Mouse (Mus musculus) embryonic facial prominence, embryonic 11.5 days (tissue): Measurements from ENCODE around the gene Decr2. TPM values are rescaled to one million over a fixed set of nuclear protein-coding genes. Genes with fewer than 3 reads are reported as not detected.

ENCODE experiments used
- ATAC-seq: fragments of 200-750 bp; cut with Nextera tagmentation; replicated peaks from 2 replicates; pipeline ENCODE4 v1.8.0; 2017; ENCODE audit warnings: low read depth; ENCODE audit not compliant: insufficient number of reproducible peaks, low FRiP score, low TSS enrichment
- DNase-seq: peaks from one replicate; pipeline ENCODE4 v3.0.0-alpha.2; 2015; ENCODE audit warnings: low spot score
- H3K27ac ChIP-seq: fragments of 300-500 bp; sonication (generic); replicated peaks from 2 replicates; pipeline ENCODE4 v1.5.1; 2014; ENCODE audit warnings: mild to moderate bottlenecking, low read depth, low read length, control low read depth
- H3K27me3 ChIP-seq: fragments of 300-500 bp; sonication (generic); 2 replicates; pipeline ENCODE4 v1.6.1; 2014; ENCODE audit warnings: mild to moderate bottlenecking, low read length, moderate library complexity, mixed read lengths; ENCODE audit not compliant: control insufficient read depth, insufficient read depth
- H3K36me3 ChIP-seq: fragments of 300-500 bp; sonication (generic); replicated peaks from 2 replicates; pipeline ENCODE4 v1.6.1; 2014; ENCODE audit warnings: low read depth, mild to moderate bottlenecking, low read length, moderate library complexity, mixed read lengths; ENCODE audit not compliant: control insufficient read depth, insufficient read depth
- H3K4me1 ChIP-seq: fragments of 300-500 bp; sonication (generic); 2 replicates; pipeline ENCODE4 v1.6.1; 2014; ENCODE audit warnings: low read length, mixed read lengths; ENCODE audit not compliant: control insufficient read depth, insufficient read depth
- H3K4me2 ChIP-seq: fragments of 300-500 bp; sonication (generic); 2 replicates; pipeline ENCODE4 v1.6.1; 2014; ENCODE audit warnings: low read depth, mild to moderate bottlenecking, control low read depth, low read length, moderate library complexity
- H3K4me3 ChIP-seq: fragments of 300-500 bp; sonication (generic); 2 replicates; pipeline ENCODE4 v1.5.1; 2014; ENCODE audit warnings: low read depth, low read length, control low read depth
- H3K9ac ChIP-seq: fragments of 300-500 bp; sonication (generic); replicated peaks from 2 replicates; pipeline ENCODE4 v1.6.1; 2014; ENCODE audit warnings: mild to moderate bottlenecking, control low read depth, low read length
- H3K9me3 ChIP-seq: fragments of 300-500 bp; sonication (generic); replicated peaks from 2 replicates; pipeline ENCODE4 v1.6.1; 2016; ENCODE audit warnings: mild to moderate bottlenecking, low read length, inconsistent platforms, mixed read lengths; ENCODE audit not compliant: control insufficient read depth
- WGBS: fragments of 180-500 bp; shearing (Covaris S2); extraction: QIAGEN DNeasy Blood & Tissue Kit; methylation state at CpG from one replicate; pipeline ENCODE4 v1.1.7; 2014; 5-methylcytosine and 5-hydroxymethylcytosine counted together
- polyA plus RNA-seq: library from polyadenylated mRNA; unstranded; fragments of >200 nt; fragmentation: Nextera tagmentation; extraction: Ambion mirVana; gene quantifications from 2 replicates; pipeline ENCODE4 v1.2.1, GENCODE M21; 2014

Gene Decr2
- 18.8 and 19.0 TPM in 2 replicates for polyA plus RNA-seq

DNA sequence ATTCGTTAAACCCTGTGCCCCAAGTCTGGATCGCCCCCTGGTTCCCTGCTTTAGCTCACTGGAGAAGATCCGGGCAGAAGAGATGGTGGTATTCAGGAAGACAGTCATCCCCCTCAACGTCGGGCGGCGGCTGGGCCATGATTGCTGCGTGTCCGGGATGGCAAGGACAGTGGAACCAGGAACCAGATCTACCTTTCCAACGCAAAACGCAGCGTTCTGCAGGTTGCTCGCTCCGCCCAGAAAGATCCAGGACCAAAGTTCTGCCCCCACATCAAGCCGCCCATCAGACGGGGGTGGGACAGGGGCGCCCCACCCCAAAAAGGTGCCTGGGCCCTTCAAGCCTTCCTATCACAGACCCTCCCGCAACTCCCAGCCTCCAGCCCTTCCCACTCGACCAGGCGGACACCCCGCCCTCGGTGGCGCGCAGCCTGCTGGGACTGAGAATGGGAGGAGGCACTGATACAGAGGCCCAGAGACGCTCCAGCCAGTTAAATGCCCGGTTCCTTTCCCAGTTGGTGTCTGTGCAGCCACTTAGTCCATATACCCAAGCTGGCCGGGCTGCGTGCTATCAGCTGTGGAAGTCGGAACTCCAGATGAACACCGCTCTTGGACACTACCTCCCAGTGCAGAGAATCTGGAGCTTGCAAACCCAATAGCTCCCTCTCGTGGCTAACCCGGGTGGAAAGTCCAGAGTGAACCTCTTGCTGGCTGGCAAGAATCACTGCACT is at the start of gene Decr2:
TSS of gene Decr2 (minus strand) at position 433 of the 728 bp plus-strand sequence.
- under 1% methylated on average over 32 of the region's 32 CpGs for whole genome bisulfite sequencing
- peak within 1 kb of the TSS; percentile 70 for H3K4me2 ChIP-seq
- H3K9ac ChIP-seq, result peak within 1 kb of the TSS; percentile 64
- ATAC-seq (peak; percentile 87), DNase-seq (peak; percentile 95)
- H3K27me3 ChIP-seq, result no peaks in the 10 kb centered on the region
- no peaks in the 10 kb centered on the region for H3K36me3 ChIP-seq
- H3K4me1 ChIP-seq, result no peaks in the 10 kb centered on the region
- peak within 1 kb of the TSS; percentile 43 for H3K4me3 ChIP-seq
- 0 out of 2 replicates have a peak within 1 kb of the TSS, but pooled peaks have one; percentile 16 for H3K27ac ChIP-seq
- H3K9me3 ChIP-seq, result no peaks in the 10 kb centered on the region

DNA sequence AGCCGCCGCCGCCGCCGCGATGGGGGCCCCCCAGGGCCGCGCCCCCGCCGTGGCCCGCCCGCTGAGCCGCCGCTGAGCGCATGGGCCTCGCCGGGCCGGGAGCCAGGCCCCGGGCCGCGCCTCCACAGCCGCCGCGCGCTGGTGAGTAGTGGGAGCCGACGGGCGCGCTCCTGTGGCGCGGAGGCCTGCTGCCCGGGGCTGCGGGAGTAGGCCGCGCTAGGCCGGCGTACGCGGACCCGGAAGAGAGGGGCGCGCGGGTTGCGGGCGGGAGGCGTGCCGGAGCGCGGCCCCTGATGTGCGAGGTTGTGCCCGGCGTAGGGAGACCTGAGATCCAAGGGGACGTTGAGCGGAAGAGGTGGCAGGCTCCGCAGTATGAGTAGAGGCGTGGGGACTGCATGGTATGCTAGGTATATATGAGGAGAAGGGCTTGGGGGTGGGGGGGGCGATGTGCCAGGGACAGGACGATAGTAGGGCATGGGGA is 48.8 kb upstream of the Decr2 start:
- H3K36me3 ChIP-seq, result peaks cover 3% of the 10 kb centered on the region
- H3K9me3 ChIP-seq, result no peaks in the 10 kb centered on the region
- ATAC-seq (peak; percentile 68), DNase-seq (peak; percentile 43)
- H3K4me3 ChIP-seq, result peak overlapping the region; percentile 87
- H3K27me3 ChIP-seq, result no peaks in the 10 kb centered on the region
- peak overlapping the region; percentile 82 for H3K27ac ChIP-seq
- WGBS, result under 1% methylated on average over 43 of the region's 58 CpGs
- peak overlapping the region; percentile 60 for H3K4me2 ChIP-seq
- H3K9ac ChIP-seq, result peak overlapping the region; percentile 98
- peaks cover 3% of the 10 kb centered on the region; the same call in 1 of the 2 replicates for H3K4me1 ChIP-seq

DNA sequence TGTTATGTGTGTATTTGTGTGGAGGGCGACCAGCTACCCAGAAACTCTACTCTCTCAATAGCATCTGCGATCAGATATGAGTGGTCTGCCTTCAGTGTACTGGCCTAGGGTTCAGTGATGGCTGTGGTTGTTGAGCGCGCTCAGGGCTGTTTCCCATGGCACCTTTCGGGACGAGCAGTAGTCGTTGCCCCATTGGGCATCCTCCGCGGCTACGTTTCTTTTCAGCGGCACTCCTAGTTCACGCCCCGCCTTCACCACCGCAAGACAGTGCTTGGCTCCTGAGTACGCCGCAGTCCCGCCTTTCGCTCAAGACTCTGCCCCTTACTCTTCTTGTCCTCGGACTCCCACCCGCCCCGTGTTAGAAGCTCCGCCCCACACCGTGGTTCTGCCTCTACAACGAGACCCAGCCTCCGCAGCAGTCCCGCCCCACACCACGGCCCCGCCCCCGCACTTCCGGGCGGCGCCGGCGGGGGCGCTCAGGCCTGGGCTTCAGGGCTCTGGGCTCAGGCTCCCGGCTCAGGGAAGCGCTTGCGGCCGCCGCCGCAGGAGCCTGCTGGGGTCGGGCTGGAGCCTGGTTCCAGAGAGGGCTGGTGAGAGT is 48.2 kb upstream of the Decr2 start, which contains the start of gene Axin1:
TSS of gene Axin1 (plus strand) at position 450 of the 598 bp plus-strand sequence.
- Histone ChIP-seq H3K27ac (peak within 1 kb of the TSS; percentile 82), H3K36me3 (peaks cover 3% of the 10 kb centered on the region), H3K4me3 (peak within 1 kb of the TSS; percentile 87), H3K4me1 (peaks cover 3% of the 10 kb centered on the region; the same call in 1 of the 2 replicates), H3K9me3 (no peaks in the 10 kb centered on the region), H3K9ac (peak within 1 kb of the TSS; percentile 98), H3K4me2 (peak within 1 kb of the TSS; percentile 60), H3K27me3 (no peaks in the 10 kb centered on the region)
- WGBS, result under 1% methylated on average over 42 of the region's 42 CpGs
- DNase-seq (peak; percentile 98), ATAC-seq (peak; percentile 98)

DNA sequence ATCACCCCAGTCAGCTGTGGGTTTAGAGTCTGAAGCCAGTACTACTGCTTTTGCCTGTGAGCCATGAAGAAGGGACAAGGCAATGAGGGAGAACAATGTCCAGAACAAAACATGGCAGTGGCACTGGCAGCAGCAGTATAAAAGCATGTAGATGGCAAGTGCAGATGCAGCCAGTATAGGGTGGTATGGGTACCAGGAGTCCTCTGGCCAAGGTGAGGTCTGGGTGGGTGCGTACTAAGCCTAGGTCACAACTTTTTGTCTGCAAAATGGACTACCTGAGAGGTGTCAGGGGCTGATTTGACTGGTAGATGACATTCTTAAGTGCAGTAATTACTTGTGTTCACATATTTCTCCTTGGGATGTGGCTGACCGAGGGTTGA is 47.6 kb upstream of the Decr2 start:
- Histone ChIP-seq H3K4me1 (peaks cover 3% of the 10 kb centered on the region; the same call in 1 of the 2 replicates), H3K27ac (no peak overlapping the region), H3K9ac (peak overlapping the region; percentile 58; the same call in 1 of the 2 replicates), H3K9me3 (no peaks in the 10 kb centered on the region), H3K4me3 (peak overlapping the region; percentile 87), H3K36me3 (peaks cover under 1% of the 10 kb centered on the region), H3K27me3 (no peaks in the 10 kb centered on the region), H3K4me2 (peak overlapping the region; percentile 57)
- no peak for DNase-seq
- ATAC-seq, result no peak
- WGBS, result 83% methylated on average over 2 of the region's 2 CpGs

DNA sequence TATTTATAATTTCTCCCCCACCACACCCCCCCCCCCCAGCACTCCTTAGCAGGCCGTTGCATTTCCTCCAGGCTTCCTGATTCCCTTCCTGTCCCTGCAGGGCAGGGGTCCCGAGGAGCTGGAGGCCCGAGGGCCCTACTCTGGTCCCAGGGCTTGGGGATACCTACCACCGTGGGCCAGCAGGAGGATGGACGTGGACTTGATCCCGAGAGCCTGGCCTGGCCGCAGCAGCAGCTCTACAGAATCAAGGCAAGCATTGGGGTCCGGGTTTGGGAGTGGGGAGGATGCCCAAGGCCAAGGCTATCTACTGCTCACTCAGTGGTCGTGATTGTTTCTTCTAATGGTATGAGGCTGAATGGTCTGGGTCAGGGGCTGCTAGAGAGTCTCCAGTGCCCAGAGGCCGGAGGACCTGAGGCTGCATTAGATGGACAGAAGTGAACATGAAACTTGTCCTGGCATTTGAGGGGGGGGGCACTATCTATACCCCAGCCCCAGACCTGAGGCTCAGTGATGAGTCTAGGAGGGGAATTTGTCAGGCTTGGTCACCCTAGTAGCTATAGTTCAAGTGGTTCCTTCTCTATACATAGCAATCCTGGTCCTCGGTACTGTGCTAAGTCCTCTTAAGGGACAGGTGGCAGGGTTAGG is 47.1 kb upstream of the Decr2 start:
- Histone ChIP-seq H3K9ac (no peak overlapping the region), H3K4me1 (peaks cover 3% of the 10 kb centered on the region; the same call in 1 of the 2 replicates), H3K4me3 (no peak overlapping the region), H3K9me3 (no peaks in the 10 kb centered on the region), H3K36me3 (no peaks in the 10 kb centered on the region), H3K4me2 (no peak overlapping the region), H3K27me3 (no peaks in the 10 kb centered on the region), H3K27ac (no peak overlapping the region)
- WGBS, result 85% methylated on average over 11 of the region's 11 CpGs
- ATAC-seq (no peak), DNase-seq (no peak)

DNA sequence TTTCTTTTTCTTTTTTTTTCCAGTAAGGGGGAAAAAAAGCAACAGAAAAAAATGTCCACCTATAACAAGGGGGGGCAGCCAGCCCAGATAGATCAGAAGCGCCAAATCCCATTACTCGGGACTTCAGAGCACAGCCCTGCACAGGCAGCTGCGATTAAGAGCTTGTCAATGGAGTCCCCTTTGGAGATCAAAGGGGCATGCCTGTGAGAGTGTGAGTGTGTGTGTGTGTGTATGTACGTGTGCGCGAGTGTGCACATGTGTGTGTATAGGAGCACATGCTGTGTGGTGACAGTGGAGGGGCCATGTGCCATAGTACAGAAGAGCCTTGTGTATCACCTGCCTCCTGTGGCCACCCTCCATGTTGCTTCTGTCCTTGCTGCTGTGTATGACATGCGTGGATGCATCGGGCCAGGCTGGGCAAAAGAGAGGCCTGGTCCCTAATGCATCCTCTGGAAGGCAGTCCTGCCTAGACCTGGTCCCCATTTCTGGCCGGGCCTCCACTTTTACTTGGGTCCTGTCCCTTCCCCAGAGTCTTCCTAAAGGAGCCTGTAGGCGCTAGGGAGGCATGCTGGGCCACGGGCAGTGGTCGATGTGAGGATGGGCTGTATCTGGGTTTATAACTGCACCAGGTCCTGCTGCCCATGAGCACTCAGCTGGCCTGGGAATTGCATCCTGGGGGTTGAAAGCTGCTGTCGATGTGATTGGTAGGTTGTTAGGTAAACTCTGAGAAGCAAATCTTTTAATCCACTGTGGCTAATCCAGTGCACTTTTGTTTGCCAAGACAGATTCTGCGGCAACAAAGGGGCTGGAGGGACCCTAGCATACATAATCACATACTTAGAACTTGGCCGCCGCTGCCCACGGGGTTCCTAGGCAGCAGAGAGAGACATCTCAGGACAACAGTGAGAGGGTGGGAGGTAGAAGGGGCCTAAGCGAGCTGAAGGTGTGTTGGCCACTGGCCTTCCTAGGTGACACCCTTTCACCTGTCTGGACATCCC is 42.0 kb upstream of the Decr2 start:
- no peaks in the 10 kb centered on the region for H3K9me3 ChIP-seq
- H3K27ac ChIP-seq, result no peak overlapping the region
- H3K4me2 ChIP-seq, result no peak overlapping the region
- H3K9ac ChIP-seq, result no peak overlapping the region
- H3K27me3 ChIP-seq, result no peaks in the 10 kb centered on the region
- no peak overlapping the region for H3K4me3 ChIP-seq
- ATAC-seq (no peak), DNase-seq (no peak)
- H3K36me3 ChIP-seq, result peaks cover 5% of the 10 kb centered on the region
- H3K4me1 ChIP-seq, result no peaks in the 10 kb centered on the region
- WGBS, result 86% methylated on average over 18 of the region's 18 CpGs

DNA sequence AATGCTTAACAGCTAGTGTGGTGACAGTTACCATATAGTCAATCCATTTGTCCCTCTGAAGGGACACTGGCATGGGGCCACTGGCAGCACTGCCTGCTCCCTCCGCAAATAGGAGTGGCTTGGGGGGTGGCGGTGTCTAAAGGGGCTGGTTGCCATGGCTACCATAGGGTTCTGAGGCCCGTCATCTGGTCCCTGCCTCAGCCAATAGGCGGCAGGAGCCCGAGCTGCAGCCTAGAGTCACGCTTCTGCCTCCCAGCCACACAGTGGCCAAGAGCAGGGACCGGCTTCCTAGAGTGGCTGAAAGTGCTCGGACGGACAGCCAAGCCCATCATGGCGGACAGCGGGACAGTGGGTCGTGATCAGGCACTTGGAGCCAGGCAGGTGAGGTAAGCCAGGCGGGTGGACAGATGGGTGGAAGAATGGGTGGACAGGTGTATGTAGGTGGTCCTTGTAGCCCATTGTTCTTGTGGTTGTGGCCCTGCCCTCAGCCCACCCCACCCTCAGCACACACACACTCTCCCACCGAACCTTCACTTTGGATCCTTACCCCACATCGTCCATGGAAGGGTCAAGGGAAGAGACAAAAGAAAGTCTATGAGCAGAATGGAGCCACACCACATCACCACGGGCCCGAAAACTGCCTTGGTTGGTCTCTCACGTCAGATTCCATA is 41.1 kb upstream of the Decr2 start:
- no peak for ATAC-seq

More for the DNA sequence above, 41.1 kb upstream of the Decr2 start:
- Histone ChIP-seq H3K9me3 (no peaks in the 10 kb centered on the region), H3K9ac (no peak overlapping the region), H3K27me3 (no peaks in the 10 kb centered on the region), H3K36me3 (peaks cover 8% of the 10 kb centered on the region), H3K27ac (no peak overlapping the region), H3K4me2 (no peak overlapping the region), H3K4me3 (no peak overlapping the region), H3K4me1 (no peaks in the 10 kb centered on the region)
- WGBS, result 83% methylated on average over 18 of the region's 18 CpGs
- DNase-seq, result no peak
